Mouse (Mus musculus) spleen, postnatal 36 days (tissue): ENCODE results near the gene Zfpm1.

Experiments used
- DNase-seq, 2 experiments: peaks; one replicate each; pipeline ENCODE4 v3.0.0; 2022; ENCODE audit warnings: low spot score in 2 of 2, mixed read lengths in 1 of 2

Zfpm1 gene

DNA sequence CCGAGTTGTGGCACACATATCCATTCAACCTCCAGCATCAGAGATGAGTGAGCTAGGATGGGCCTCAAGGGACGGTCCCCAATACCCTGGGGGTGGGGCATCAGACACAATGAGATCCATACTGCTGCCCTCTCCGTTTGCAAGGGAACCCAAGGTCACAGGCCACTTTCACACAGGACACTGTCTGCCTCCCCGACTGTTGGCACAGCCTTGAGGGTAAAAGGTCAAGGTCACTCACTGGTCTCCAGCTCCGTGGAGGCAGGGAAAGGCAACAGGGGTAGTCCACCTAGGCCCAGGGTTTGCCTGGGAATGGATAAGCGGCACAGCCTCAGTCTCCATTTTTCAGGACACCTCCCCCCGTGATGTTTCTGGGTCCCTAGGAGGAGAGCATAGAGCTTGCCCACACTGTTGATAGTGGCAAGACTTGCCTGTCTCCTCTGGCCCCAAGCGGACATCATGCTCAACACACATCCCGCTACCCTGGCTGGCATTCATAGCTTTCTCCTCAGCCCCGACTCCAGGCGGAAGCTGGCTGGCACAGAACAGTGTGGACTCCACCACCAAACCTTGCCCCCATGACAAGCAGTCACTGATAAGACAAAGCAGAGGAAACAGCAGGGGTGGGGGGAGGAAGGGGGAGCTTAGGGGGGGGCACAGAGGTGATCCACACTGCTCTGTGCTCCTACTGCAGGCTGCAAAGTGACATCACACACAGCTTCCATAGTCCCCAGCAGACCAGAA, 7.1 kb upstream of the Zfpm1 start:
- no peak for DNase-seq

DNA sequence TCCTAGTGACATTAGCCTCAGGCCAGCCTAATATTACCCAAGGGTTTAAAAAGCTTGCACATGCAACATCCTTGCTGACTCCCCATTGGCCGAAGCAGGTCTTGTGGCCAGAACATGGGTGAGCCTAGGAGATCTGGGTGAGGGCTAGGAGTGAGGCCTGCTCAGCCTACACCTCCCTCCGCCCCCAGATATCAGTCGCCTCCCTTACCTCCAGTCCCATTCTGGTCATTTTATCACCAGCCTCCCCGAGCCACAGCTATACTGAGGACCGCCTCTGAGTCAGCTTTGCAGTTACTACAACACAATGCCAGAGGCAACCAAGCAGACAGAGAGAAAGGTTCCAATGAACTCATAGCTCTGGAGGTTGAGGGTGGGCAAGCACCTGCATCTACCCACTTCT, 5.6 kb upstream of the Zfpm1 start:
- DNase-seq = no peak

DNA sequence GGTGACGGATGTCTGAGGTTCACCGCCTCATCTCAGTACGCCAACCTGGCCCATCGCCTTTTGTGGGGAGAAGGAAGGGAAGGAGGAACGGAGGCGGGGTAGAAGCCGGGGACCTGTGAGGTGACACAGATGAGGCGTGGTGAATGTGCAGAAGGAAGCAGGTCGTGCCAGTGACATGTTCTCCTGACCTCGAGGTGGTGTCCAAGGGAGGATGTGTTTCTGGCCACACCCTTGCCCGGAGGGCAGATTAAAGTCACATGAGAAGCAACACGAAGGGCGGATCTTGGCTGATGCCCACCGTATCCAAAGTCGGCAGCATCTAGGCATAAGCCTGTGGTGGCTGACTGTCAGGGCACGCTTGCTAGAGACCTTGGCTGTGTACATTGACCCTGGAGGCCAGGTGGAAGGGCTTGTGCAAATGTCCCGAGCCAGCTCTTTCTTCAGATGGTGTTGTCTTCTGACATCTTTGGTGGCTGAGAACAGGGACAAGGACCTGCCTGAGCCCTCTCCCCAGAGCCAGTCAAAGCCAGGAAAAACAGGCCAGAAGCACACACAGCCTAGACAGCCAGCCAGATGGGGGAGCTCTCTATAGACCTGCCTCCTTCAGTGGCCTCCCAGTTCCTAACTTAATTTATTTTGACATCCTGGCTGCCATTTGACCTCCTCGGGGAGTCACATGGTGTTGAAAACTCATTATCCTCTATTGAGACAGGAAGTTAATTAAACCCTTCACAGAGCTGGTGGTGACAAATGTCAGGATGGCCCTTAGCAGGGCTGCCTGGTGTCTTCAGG, 4.5 kb upstream of the Zfpm1 start:
- DNase-seq = peak in 1 of 2 experiments; percentile 58

DNA sequence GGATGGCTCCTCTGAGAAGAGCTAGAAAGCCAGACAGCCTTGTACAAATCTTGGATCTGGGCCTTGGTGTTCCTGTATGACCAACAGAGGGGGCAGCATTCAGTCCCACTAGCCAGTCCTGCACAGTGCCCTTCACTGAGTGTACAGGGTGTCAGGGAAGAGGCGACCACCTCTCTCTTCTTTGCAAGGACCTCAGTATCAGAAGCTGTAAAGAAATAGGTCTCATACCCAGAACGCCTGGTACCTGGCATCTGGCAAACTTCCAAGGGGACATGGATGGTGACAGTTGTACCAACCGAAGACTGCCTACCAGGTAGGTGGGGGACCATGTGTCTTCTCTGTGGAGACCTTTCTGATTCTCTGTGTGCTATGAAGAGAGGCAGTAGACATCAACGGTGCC, 1.8 kb upstream of the Zfpm1 start:
- no peak for DNase-seq

DNA sequence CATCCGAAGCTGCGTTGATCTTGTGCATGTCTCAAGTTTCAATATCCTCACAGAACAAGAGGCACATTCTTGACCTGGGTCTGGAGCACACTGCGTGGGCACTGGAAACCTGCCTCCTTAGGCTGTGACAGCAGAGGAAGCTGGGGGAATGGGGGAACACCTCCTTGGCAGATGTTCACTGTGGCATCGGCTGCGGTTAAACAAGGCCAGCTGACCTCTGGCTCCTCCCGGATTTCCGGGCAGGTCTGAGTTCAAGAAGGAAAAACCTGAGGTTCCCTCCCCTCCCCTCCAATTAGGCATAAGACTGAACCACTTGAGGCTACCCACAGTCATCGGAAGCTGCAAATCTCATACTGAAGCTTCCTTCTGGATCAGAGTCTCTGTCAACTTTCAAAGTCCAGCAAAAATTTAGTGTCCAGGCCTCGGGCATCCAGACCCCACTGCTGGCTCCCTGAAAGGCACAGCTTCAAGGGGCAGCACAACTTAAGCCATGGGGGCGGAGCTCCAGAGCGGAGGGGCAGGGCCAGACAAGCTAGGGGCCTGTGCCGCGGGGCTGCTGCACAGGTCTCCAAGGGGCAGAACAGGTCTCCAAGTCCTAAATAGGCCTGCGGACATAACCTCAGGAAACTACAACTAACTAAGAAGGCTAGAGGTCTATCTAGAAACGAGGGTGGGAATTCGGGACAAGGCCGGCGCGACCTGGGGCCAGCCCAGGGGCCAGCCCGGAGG, 1.2 kb upstream of the Zfpm1 start:
- DNase-seq = peak; percentile 70 to 78

DNA sequence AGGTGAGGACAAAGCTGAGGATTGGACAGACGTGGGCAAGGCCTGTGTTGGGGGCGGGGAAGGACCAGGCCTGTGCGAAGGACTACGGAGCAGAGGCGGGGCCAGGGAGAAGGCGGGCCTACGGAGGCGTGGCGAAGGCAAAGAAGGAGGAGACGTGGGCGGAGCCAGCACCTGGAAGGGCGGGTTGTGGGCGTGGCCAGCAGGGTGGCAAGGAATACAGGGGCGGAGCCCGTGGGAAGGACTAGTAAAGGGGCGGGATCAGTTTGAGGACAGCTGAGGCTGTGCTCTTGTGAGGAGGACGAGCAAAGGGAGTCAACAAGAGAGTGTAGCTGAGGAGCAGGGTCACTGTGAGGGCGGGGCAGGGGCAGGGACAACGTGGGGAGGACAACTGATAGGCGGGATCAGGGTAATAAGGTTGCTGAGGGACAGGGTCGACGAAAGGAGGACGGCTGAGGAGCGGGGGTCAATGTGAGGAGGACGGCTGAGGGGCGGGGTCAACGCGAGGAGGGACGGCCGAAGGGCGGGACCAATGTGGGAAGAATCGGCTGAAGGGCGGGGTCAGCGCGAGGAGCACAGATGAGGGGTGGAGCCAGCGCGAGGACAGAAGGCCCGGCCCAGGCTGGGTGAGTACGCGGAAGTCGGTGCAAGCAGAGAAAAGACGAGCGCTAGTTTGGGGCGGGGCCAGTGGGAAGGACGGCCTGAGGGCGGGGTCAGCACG, 465 bp upstream of the Zfpm1 start:
- DNase-seq = peak; percentile 99

DNA sequence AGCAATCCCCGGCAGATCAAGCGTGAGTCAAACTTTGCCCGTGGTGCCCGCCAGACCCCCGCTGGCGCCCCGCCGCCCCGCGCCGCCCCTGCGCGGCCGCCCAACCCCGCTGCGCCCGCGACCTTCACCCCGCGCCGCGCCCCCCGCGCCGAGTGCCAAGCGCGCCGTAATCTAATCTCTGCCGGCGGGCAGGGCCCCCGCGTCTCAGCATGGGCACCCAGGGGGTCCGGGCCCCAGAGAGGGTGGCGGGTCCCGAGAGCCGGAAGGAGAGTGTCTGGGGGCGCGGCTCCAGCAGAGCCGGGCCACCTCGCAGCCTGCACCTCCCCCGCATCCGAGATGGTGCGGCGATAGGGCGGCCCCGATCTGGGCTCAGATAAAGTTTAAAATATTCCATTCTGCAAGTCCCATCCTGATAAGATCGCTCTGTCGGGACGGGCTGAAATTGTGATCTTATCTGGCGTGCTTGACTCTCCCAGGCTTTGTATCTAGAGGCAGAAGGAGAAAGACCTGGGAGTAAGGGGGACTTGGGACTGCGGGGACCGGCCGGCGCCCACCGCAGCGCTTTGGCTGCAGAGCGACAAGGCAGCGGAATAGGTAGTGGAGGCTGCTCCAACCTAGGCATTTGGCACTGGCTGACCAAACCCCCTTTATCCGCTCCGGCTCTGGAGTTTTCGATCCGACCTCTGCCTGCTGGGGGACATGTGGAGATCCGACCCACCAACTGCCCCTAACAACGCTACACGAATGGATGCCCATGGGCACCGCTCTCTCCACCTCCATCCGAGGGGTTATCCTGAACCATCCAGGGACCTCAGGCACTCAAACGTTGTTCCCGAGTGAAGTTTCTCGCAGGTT, 787 bp downstream of the Zfpm1 start:
- DNase-seq = no peak

DNA sequence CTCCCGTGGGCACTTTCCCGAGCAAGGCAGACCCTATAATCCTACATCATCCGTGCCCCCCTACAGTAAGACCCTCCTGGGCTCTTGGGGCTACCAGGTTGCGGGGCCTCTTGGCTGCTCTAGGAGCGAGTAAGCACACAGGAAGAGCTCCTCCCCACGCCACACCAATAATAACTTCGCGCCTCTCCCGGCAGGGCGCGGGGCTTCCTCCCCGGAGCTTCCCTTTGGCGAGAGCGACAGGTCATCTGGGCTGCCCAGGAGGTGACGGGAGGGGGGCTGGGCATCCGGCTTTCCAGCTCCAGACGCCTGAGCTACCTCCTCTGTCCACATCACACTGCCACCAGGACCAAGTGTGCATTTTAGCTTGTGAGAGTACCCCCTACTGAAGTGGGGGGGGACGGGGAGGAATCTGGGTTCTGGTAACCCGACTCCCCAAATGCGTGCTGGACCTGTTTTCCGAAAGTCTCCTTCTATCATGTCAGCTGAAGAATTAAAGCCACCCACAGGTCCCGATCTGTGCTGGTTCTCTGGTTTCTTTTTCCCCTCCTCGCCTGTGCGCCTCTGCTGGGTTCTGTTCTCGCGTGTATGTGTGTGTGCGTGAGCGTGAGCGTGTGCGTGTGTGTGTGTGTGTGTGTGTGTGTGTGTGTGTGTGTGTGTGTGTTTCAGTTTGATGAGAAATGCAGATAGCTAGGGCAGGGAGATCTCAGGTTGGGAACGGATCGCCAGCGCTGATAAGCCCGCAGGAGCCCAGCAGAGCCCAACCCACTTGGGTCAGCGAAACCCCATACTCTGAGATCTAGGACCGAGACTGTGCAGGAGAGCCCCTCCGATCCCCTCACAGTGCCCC, 1.6 kb downstream of the Zfpm1 start:
- peak in 1 of 2 experiments; percentile 63 for DNase-seq

DNA sequence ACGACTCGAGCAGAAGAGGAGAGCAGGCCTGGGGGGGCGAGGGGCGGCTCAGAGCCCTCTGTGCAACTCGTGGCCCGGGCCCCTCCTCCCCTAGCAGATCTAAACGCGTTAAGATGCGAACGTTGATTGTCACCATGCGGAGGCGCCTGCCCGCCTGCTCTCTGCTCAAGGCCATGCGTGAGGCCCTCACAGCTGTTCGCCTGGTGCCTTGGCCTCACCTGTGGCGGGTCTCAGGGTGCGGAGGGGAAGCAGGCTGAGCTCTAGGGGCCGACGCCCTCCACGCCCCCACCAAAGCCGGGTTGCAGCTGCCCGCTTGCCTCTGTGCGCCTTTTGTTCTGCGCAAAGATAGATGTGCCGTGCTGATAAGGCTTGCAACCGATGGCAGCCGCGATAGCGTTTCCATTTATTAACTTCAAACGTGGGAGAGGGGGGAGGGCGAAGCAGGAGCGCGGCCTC, 2.3 kb downstream of the Zfpm1 start:
- DNase-seq = peak; percentile 68 to 73

DNA sequence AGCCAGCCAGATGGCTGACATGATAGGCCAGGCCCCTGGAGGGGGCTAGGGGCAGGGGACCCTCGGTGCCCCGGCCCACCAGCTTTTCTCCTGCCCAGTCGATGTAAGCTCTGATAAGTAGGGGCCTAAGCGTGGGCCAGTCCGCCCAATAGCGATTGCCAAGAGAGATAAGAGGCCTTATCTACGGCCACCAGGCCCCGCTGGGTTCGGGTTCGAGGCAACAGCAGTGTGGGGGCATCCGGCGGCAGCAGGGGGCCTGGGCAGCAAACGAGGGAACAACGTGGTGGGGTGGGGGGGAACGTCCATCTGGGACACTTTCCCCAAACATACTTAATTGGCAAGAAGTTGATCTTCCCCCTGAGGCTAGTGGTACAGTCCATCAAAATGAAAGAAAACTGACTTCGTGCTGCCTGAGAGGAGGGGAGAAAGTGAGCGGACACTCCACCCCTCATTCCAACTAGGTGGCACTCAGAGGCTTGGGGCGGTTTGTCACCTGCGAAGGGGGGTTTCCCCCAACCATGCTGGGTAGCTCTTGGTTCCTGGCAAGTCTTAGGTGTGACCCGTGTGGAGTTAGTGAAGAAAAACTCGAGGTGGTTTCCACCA, 2.8 kb downstream of the Zfpm1 start:
- DNase-seq = peak; percentile 79 to 80

DNA sequence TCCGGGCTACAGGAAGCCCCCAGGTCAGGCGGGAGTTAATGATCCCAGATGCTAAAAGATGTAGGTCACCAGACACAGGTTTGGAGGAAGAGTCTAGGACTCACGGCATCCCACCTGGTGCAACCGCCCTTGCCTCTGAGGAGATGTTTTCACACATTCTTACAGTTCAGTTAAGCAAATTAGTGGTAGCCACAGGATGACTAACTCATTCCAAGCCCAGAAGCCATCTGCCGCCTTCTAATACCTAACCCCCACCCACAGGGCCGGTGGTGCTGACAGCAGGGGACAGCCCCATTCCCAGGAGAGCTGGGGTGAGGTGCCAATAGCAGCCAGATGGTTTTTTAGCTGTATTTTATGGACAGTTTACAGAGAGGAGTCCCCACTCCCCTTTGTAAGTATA, 3.8 kb downstream of the Zfpm1 start:
- peak; percentile 80 to 82 for DNase-seq

DNA sequence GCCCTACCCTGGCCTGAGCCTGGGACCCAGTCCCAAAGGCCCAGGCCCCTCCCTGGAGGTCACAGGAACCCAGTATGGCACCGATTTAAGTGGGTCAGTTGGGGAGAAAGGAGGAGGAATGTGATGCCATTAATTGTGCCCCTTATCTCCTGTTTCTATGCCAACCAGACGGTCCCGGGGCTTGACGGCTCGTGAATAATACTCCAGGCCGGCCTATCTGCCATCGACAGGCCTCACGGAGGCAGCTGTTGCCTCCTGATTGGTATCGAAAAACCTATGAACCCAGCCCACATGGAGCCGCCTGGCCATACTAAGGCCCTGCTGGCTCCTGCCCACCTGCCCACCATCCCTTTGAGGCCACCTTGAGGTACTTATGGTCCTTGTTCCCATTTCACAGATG, 5.0 kb downstream of the Zfpm1 start:
- peak; percentile 63 to 81 for DNase-seq

DNA sequence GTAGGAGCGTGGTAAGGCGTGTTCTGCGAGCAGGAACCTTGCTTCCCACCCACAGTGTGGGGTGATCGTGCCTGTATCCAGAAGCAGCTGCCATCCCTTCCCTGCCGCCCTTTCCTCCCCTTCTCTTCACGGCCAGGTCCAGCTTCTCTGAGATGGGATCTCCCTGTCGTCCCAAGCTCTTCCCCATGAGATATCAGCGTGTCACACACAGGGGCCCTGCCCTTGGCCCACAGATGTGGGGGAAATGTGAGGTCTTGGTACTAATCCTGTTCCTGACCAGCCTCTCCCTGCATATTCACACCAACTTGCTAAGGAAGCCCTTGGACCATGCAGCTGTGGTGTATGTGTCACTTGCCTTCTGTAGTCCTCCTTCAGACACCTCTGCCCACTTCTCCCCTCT, 5.8 kb downstream of the Zfpm1 start:
- DNase-seq = no peak

DNA sequence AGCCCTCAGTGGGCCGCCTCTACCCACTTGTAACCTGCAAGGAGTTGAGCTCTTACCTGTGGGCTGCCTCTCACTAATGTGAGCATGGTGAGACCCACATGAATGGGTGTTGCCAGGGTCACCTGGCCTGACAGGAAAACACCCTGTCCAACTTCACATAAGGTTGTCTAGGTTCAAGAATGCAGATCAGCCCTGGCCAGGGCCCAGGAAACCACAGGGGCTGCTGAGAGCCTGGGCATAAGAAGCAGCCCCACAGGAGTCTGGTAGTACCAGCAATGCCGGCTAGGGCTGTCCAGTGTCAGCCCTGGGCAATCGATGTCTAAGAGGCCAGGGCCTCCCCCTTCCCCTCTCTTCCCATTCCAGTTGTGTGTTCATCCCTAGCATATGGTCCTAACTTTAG, 6.4 kb downstream of the Zfpm1 start:
- DNase-seq = no peak

DNA sequence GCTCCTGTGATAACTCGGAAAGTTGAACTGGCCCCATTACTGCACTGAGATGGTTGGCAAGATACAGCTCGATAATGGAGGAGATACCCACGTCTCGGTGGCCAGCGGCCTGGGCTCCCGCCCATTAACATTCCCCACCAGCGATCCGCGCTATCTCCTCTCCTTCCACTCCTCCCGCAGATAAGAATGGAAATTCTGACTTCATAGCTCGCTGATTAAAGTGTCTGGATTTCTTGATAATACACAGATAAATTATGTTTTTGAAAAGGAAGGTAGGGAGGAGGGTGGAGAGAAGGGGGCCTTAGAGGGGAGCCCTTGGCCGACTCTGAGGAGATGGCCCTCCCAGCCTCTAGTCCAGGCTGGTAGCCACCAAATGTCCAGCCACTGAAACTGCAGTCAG, 9.1 kb downstream of the Zfpm1 start:
- DNase-seq = no peak

DNA sequence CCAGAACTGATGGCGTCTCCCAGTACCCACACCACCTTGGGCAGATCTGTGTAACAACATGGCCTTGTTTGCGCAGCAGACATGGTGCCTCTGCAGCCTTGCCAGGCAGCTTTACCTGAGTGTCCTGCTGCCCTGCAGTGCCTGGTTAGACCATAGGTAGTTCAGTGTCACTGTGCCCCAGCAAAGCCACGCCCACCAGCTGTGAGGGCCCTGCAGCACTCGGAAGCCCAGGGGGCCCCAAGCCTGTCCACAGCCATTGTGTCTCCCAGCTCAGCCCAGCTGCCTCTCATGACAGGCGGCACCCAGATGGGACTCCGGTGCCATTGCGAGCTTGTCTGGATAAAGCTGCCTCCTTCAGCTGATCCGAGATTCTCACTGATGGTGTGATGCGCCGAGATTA, 9.6 kb downstream of the Zfpm1 start:
- no peak for DNase-seq

DNA sequence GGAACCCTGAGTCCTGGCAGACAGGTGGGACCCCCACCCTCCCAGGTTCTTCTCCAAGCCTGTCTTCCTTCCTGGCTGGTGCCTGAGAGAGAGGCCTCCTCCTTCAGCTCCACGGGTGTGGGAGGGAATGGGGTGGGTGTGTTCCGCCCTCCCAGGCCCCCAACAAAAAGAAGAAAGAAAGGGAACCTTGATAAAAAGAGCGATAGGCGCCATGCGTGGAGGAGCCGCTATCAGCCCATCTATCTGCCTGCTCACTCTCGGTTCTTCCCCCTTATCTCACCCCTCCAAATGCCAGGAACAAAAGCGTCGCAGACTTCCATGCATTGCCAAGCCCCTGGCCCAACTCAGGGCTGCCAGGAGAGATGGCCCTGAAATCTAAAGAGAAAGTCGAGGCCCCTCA, 11.5 kb downstream of the Zfpm1 start:
- no peak for DNase-seq

DNA sequence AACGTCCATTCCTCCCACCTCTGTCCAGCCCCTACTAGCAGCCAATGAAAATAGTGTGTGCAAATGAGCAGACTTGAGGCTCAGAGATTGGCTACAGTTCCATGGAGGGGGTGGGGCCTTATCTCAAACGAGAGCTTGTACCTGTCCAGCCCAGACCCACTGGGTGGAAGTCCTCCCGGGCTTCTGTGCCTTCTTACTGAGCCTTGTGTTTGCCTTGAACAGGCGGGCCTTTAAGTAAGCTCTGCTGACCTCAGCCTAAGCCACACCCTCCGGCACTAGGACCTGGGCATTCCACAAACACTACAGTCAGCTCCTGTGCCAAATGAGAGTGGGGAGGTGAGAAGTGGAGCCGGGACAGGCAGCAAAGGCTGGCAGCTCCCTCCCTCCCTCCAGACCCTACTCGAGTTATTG, 12.3 kb downstream of the Zfpm1 start:
- peak; percentile 53 to 71 for DNase-seq

DNA sequence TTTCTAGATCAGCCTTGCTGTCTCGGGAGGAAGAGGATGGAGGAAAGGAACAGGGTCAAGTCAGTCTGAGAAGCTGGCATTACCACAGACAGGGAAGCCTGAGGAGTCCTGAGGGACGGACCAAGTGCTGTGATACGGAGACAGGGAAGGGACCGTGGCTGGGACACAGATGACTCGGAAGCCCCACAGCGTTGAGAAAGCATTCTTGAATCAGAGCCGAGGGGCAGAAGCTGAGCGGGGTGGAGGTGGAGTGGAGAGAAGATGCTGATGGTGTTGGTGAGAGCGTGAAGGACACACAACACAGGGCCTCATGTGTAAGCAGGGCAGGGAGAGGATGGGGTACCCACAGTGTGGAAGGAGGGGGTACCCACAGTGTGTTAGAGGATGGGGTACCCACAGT, 13.4 kb downstream of the Zfpm1 start:
- no peak for DNase-seq
